Mouse (Mus musculus) embryonic facial prominence, embryonic 15.5 days (tissue): ENCODE measurements around the gene Zfp385c. TPM values are rescaled to one million over a fixed set of nuclear protein-coding genes. Genes with fewer than 3 reads are reported as not detected.
"Not testable (repeated sequence)": the region's sequence is repeated elsewhere in the genome, so short reads cannot be mapped to it uniquely, and the experiment has no call there.

Source experiments
- ATAC-seq: fragments of 200-750 bp; cut with Nextera tagmentation; 2 replicates; pipeline ENCODE4 v1.8.0; 2017; ENCODE audit warnings: low read depth, moderate TSS enrichment; ENCODE audit not compliant: insufficient number of reproducible peaks, low FRiP score, low TSS enrichment
- H3K27ac ChIP-seq: fragments of 300-500 bp; sonication (generic); replicated peaks from 2 replicates; pipeline ENCODE4 v1.5.1; 2015; ENCODE audit warnings: mild to moderate bottlenecking, inconsistent platforms
- H3K27me3 ChIP-seq: fragments of 300-500 bp; sonication (generic); 2 replicates; pipeline ENCODE4 v1.6.1; 2015; ENCODE audit warnings: inconsistent platforms
- H3K36me3 ChIP-seq: fragments of 300-500 bp; sonication (generic); 2 replicates; pipeline ENCODE4 v1.6.1; 2015; ENCODE audit warnings: mild to moderate bottlenecking, inconsistent platforms
- H3K4me1 ChIP-seq: fragments of 300-500 bp; sonication (generic); 2 replicates; pipeline ENCODE4 v1.6.1; 2015; ENCODE audit warnings: inconsistent platforms
- H3K4me2 ChIP-seq: fragments of 300-500 bp; sonication (generic); replicated peaks from 2 replicates; pipeline ENCODE4 v1.6.1; 2015; ENCODE audit warnings: mild to moderate bottlenecking, inconsistent platforms
- H3K4me3 ChIP-seq: fragments of 300-500 bp; sonication (generic); replicated peaks from 2 replicates; pipeline ENCODE4 v1.5.1; 2015; ENCODE audit warnings: mild to moderate bottlenecking, inconsistent platforms
- H3K9ac ChIP-seq: fragments of 300-500 bp; sonication (generic); 2 replicates; pipeline ENCODE4 v1.6.1; 2015; ENCODE audit warnings: inconsistent platforms
- H3K9me3 ChIP-seq: fragments of 300-500 bp; sonication (generic); replicated peaks from 2 replicates; pipeline ENCODE4 v1.6.1; 2016; ENCODE audit warnings: inconsistent platforms
- WGBS: fragments of 180-500 bp; shearing (Covaris S2); methylation state at CpG from one replicate; pipeline ENCODE4 v1.1.7; 2015; 5-methylcytosine and 5-hydroxymethylcytosine counted together
- polyA plus RNA-seq: library from polyadenylated mRNA; unstranded; fragments of >200 nt; fragmentation: Nextera tagmentation; extraction: Ambion mirVana; gene quantifications from 2 replicates; pipeline ENCODE4 v1.2.1, GENCODE M21; 2015

The Zfp385c gene
- polyA plus RNA-seq, 1 experiment from 2014 or later, result 3.1 TPM

- Histone ChIP-seq H3K27me3 (peaks cover 5% of the 10 kb centered on the region), H3K4me3 (no peak overlapping the region), H3K36me3 (no peaks in the 10 kb centered on the region), H3K4me1 (peaks cover 12% of the 10 kb centered on the region), H3K27ac (no peak overlapping the region), H3K9me3 (no peaks in the 10 kb centered on the region), H3K9ac (no peak overlapping the region), H3K4me2 (no peak overlapping the region)
- WGBS, result 79% methylated on average over 7 of the region's 7 CpGs
- ATAC-seq, result peak; percentile 58
Observed at GRCm38 (mm10) chr11:100687265-100687664, 5.0 kb downstream of the Zfp385c start.

GRCm38 (mm10) chr11:100685371-100685770 lies 6.9 kb downstream of the Zfp385c start:
- Histone ChIP-seq H3K27ac (no peak overlapping the region), H3K36me3 (no peaks in the 10 kb centered on the region), H3K4me1 (peaks cover under 1% of the 10 kb centered on the region; the same call in 1 of the 2 replicates), H3K27me3 (no peaks in the 10 kb centered on the region), H3K9me3 (no peaks in the 10 kb centered on the region), H3K9ac (no peak overlapping the region), H3K4me3 (no peak overlapping the region), H3K4me2 (no peak overlapping the region)
- no peak for ATAC-seq
- 86% methylated on average over 2 of the region's 3 CpGs for WGBS

- WGBS, result 49% methylated on average over 2 of the region's 2 CpGs
- H3K9ac ChIP-seq, result no peak overlapping the region
- no peaks in the 10 kb centered on the region for H3K36me3 ChIP-seq
- no peaks in the 10 kb centered on the region for H3K9me3 ChIP-seq
- no peak for ATAC-seq
- H3K27ac ChIP-seq, result no peak overlapping the region
- no peaks in the 10 kb centered on the region for H3K27me3 ChIP-seq
- no peaks in the 10 kb centered on the region for H3K4me1 ChIP-seq
- no peak overlapping the region for H3K4me2 ChIP-seq
- H3K4me3 ChIP-seq, result no peak overlapping the region
Observed at GRCm38 (mm10) chr11:100684084-100684483, 8.2 kb downstream of the Zfp385c start.

- H3K4me2 ChIP-seq, result no peak overlapping the region
- H3K9ac ChIP-seq, result no peak overlapping the region
- 70% methylated on average over 5 of the region's 5 CpGs for WGBS
- H3K27ac ChIP-seq, result no peak overlapping the region
- no peak overlapping the region for H3K4me3 ChIP-seq
- no peaks in the 10 kb centered on the region for H3K36me3 ChIP-seq
- H3K9me3 ChIP-seq, result no peaks in the 10 kb centered on the region
- no peak for ATAC-seq
- no peaks in the 10 kb centered on the region for H3K27me3 ChIP-seq
- H3K4me1 ChIP-seq, result peaks cover 7% of the 10 kb centered on the region; the same call in 1 of the 2 replicates
Observed at GRCm38 (mm10) chr11:100682526-100682925, 9.7 kb downstream of the Zfp385c start.

GRCm38 (mm10) chr11:100681826-100682225 lies 10.4 kb downstream of the Zfp385c start:
- peaks cover 8% of the 10 kb centered on the region; the same call in 1 of the 2 replicates for H3K4me1 ChIP-seq
- no peaks in the 10 kb centered on the region for H3K9me3 ChIP-seq
- H3K36me3 ChIP-seq, result no peaks in the 10 kb centered on the region
- H3K4me2 ChIP-seq, result no peak overlapping the region
- WGBS, result 76% methylated on average over 5 of the region's 5 CpGs
- no peak overlapping the region for H3K9ac ChIP-seq
- no peak overlapping the region for H3K27ac ChIP-seq
- no peaks in the 10 kb centered on the region for H3K27me3 ChIP-seq
- ATAC-seq, result 0 out of 2 replicates have a peak, but pooled peaks have one; percentile 59
- H3K4me3 ChIP-seq, result no peak overlapping the region

- H3K27ac ChIP-seq, result no peak overlapping the region
- WGBS, result 48% methylated on average over 7 of the region's 7 CpGs
- no peak overlapping the region for H3K4me3 ChIP-seq
- peaks cover 13% of the 10 kb centered on the region for H3K4me1 ChIP-seq
- no peaks in the 10 kb centered on the region for H3K36me3 ChIP-seq
- no peak overlapping the region for H3K9ac ChIP-seq
- no peaks in the 10 kb centered on the region for H3K27me3 ChIP-seq
- H3K9me3 ChIP-seq, result no peaks in the 10 kb centered on the region
- H3K4me2 ChIP-seq, result no peak overlapping the region
- no peak for ATAC-seq
Observed at GRCm38 (mm10) chr11:100677810-100678209, 14.4 kb downstream of the Zfp385c start.

GRCm38 (mm10) chr11:100673169-100673568 lies 19.1 kb downstream of the Zfp385c start:
- Histone ChIP-seq H3K27me3 (peaks cover 8% of the 10 kb centered on the region), H3K4me3 (peak overlapping the region; percentile 20), H3K4me2 (peak overlapping the region; percentile 44), H3K36me3 (no peaks in the 10 kb centered on the region), H3K9me3 (no peaks in the 10 kb centered on the region), H3K9ac (0 out of 2 replicates have a peak overlapping the region, but pooled peaks have one; percentile 4), H3K27ac (no peak overlapping the region), H3K4me1 (peaks cover 17% of the 10 kb centered on the region)
- 5% methylated on average over 23 of the region's 23 CpGs for WGBS
- ATAC-seq, result peak; percentile 45; the same call in 1 of the 2 replicates

- Histone ChIP-seq H3K36me3 (no peaks in the 10 kb centered on the region), H3K4me3 (no peak overlapping the region), H3K9me3 (no peaks in the 10 kb centered on the region), H3K4me1 (peaks cover 9% of the 10 kb centered on the region), H3K27me3 (peaks cover 8% of the 10 kb centered on the region), H3K9ac (no peak overlapping the region), H3K27ac (no peak overlapping the region), H3K4me2 (no peak overlapping the region)
- WGBS, result 50% methylated on average over 2 of the region's 2 CpGs
- no peak for ATAC-seq
Observed at GRCm38 (mm10) chr11:100671956-100672355, 20.3 kb downstream of the Zfp385c start.

- Histone ChIP-seq H3K9ac (no peak overlapping the region), H3K4me2 (no peak overlapping the region), H3K4me3 (no peak overlapping the region), H3K4me1 (peaks cover 9% of the 10 kb centered on the region), H3K27me3 (peaks cover 8% of the 10 kb centered on the region), H3K9me3 (no peaks in the 10 kb centered on the region), H3K36me3 (no peaks in the 10 kb centered on the region), H3K27ac (no peak overlapping the region)
- ATAC-seq, result no peak
- WGBS, result 76% methylated on average over 1 of the region's 1 CpGs
Observed at GRCm38 (mm10) chr11:100671049-100671448, 21.2 kb downstream of the Zfp385c start.

- no peak overlapping the region for H3K4me2 ChIP-seq
- 67% methylated on average over 10 of the region's 10 CpGs for WGBS
- no peaks in the 10 kb centered on the region for H3K36me3 ChIP-seq
Observed at GRCm38 (mm10) chr11:100659806-100660205, 32.4 kb downstream of the Zfp385c start.

GRCm38 (mm10) chr11:100656458-100656857 lies 35.8 kb downstream of the Zfp385c start:
- Histone ChIP-seq H3K36me3 (no peaks in the 10 kb centered on the region), H3K9me3 (no peaks in the 10 kb centered on the region), H3K4me2 (0 out of 2 replicates have a peak overlapping the region, but pooled peaks have one; percentile 6), H3K4me3 (no peak overlapping the region), H3K4me1 (peaks cover 21% of the 10 kb centered on the region), H3K27me3 (peaks cover 5% of the 10 kb centered on the region), H3K27ac (no peak overlapping the region), H3K9ac (no peak overlapping the region)
- no peak for ATAC-seq
- WGBS, result 7% methylated on average over 6 of the region's 6 CpGs

More at GRCm38 (mm10) chr11:100659806-100660205, 32.4 kb downstream of the Zfp385c start:
- no peak overlapping the region for H3K27ac ChIP-seq
- no peak overlapping the region for H3K9ac ChIP-seq
- no peaks in the 10 kb centered on the region for H3K9me3 ChIP-seq
- H3K27me3 ChIP-seq, result no peaks in the 10 kb centered on the region
- ATAC-seq, result no peak
- H3K4me3 ChIP-seq, result no peak overlapping the region
- H3K4me1 ChIP-seq, result peaks cover 21% of the 10 kb centered on the region

- H3K9me3 ChIP-seq, ATAC-seq, H3K36me3 ChIP-seq, H3K4me3 ChIP-seq, H3K27ac ChIP-seq, H3K4me2 ChIP-seq, H3K9ac ChIP-seq: not testable (repeated sequence)
- WGBS, result 69% methylated on average over 3 of the region's 3 CpGs
- Histone ChIP-seq H3K4me1 (peaks cover 27% of the 10 kb centered on the region), H3K27me3 (peaks cover 14% of the 10 kb centered on the region)
Observed at GRCm38 (mm10) chr11:100655589-100655988, 36.7 kb downstream of the Zfp385c start.
